Mouse (Mus musculus) ES-Bruce4 (cell line): ENCODE measurements at regions not wholly inside any gene's neighbourhood (a gene's known extent, or its start where the extent isn't known, plus 50 kb on each side); places are given as distances from the start of the nearest gene placed in this dataset.

Experiments used
- CTCF ChIP-seq: IDR thresholded peaks from one replicate; pipeline ENCODE4 v1.8.1; 2011; ENCODE audit warnings: low read depth, low read length
- EP300 ChIP-seq: IDR thresholded peaks from 2 replicates; pipeline ENCODE4 v1.6.1; 2011; ENCODE audit warnings: low read depth, low read length; ENCODE audit not compliant: insufficient read depth
- POLR2A ChIP-seq: IDR thresholded peaks from one replicate; pipeline ENCODE4 v1.8.1; 2011; ENCODE audit warnings: low read length; ENCODE audit not compliant: insufficient read depth

GRCm38 (mm10) chr6:147953058-147953679 lies 93.9 kb upstream of the Far2 start:
- no peak for TF ChIP-seq CTCF
- TF ChIP-seq POLR2A, result no peak
- TF ChIP-seq EP300, result no peak
